Mouse (Mus musculus): Measurements from ENCODE around the gene Angptl4. TPM values are rescaled to one million over a fixed set of nuclear protein-coding genes. Genes with fewer than 3 reads are reported as not detected.

The Angptl4 gene
- polyA plus RNA-seq, 1 experiment, result 19.2 TPM

DNA sequence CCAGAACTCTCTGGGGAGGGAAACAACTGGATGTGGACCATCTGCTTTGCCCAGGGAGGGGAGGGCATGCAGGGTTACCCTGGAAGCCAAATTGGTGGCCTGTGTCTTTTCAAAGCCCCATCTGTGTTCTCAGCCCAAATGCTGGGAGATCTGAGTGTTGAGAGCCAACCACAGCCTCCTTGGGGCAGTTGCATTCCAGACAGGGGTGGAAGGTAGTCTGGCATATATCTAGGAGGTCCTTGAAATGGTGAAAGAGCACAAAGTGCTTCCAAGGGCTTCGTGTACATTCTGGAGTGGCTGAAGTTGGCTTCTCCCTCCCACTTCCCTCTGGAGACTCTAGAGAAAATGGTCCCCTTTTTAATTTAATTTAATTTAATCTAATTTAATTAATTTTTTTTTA, 23.1 kb upstream of the Angptl4 start:
- no peaks in the 10 kb centered on the region for H3K36me3 ChIP-seq (ENCODE audit: control insufficient read depth, insufficient read depth, low read length)
- H3K27me3 ChIP-seq (replicated peaks; ENCODE audit: control insufficient read depth, insufficient read depth, low read length), result no peaks in the 10 kb centered on the region
- H3K4me3 ChIP-seq (ENCODE audit: insufficient read depth, low read depth, low read length), result no peak overlapping the region
- WGBS, result 53% methylated on average over 1 of the region's 1 CpGs
- H3K27ac ChIP-seq (ENCODE audit: insufficient read depth, low read depth, low read length), result no peak overlapping the region
- no peak for DNase-seq
- no peak for TF ChIP-seq CTCF (conservative IDR thresholded peaks at IDR 0.05; ENCODE audit: insufficient read depth, insufficient read length, low read depth, low read length)
- H3K4me1 ChIP-seq (ENCODE audit: control insufficient read depth, insufficient read depth, low read length), result no peaks in the 10 kb centered on the region

DNA sequence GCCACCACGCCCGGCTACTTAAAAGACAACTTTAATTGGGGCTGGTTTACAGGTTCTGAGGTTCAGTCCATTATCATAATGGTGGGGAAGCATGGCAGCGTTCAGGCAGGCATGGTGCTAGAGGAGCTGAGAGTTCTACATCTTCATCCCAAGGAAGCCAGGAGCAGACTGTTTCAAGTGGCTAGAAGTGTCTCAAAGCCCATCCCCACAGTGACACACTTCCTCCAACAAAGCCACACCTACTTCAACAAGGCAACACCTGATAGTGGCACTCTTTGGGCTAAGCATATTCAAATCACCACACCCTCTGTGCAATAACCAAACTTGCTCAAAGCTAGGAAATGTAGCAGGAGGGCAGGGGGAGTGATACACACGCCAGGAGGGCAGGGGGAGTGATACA, 22.6 kb upstream of the Angptl4 start:
- WGBS, result 67% methylated on average over 4 of the region's 4 CpGs
- H3K27me3 ChIP-seq (replicated peaks; ENCODE audit: control insufficient read depth, insufficient read depth, low read length), result no peaks in the 10 kb centered on the region

DNA sequence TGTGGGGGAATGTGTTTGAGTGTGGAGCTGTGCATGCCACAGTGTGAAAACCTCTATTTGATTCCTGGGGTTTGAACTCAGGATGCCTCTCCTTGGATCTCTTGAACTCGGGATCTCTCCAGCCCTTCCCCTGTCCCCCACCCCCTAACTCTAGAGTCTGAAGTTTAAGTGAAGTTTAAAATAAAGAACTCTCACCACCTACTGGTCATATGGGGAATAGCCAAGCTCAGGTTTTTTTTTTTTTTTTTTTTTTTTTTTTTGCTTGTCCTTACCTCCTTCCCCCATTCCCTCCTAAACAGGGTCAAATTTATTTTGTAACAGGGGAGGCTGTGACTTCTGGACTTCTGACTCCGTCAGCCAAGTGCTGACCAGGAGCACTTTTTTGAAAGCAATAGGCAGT, 20.6 kb upstream of the Angptl4 start:
- 0% methylated on average over 2 of the region's 2 CpGs for WGBS
- DNase-seq, result no peak
- TF ChIP-seq POLR2A (IDR thresholded peaks at IDR 0.05; ENCODE audit: low read depth, low read length), result no peak
- 0 out of 2 replicates have a peak, but pooled peaks have one; percentile 16 for TF ChIP-seq CTCF (conservative IDR thresholded peaks at IDR 0.05; ENCODE audit: insufficient read depth, insufficient read length, low read depth, low read length)
- no peak overlapping the region for H3K27ac ChIP-seq (ENCODE audit: insufficient read depth, low read depth, low read length)
- H3K4me3 ChIP-seq (ENCODE audit: insufficient read depth, low read depth, low read length), result no peak overlapping the region
- H3K36me3 ChIP-seq (ENCODE audit: control insufficient read depth, insufficient read depth, low read length), result no peaks in the 10 kb centered on the region
- H3K4me1 ChIP-seq (ENCODE audit: control insufficient read depth, insufficient read depth, low read length), result no peaks in the 10 kb centered on the region
- H3K27me3 ChIP-seq (replicated peaks; ENCODE audit: control insufficient read depth, insufficient read depth, low read length), result no peaks in the 10 kb centered on the region

More for the DNA sequence above, 22.6 kb upstream of the Angptl4 start:
- Histone ChIP-seq H3K4me3 (ENCODE audit: insufficient read depth, low read depth, low read length) (no peak overlapping the region), H3K27ac (ENCODE audit: insufficient read depth, low read depth, low read length) (no peak overlapping the region), H3K36me3 (ENCODE audit: control insufficient read depth, insufficient read depth, low read length) (no peaks in the 10 kb centered on the region), H3K4me1 (ENCODE audit: control insufficient read depth, insufficient read depth, low read length) (no peaks in the 10 kb centered on the region)
- no peak for DNase-seq
- TF ChIP-seq POLR2A (IDR thresholded peaks at IDR 0.05; ENCODE audit: low read depth, low read length) (no peak), CTCF (conservative IDR thresholded peaks at IDR 0.05; ENCODE audit: insufficient read depth, insufficient read length, low read depth, low read length) (no peak)

DNA sequence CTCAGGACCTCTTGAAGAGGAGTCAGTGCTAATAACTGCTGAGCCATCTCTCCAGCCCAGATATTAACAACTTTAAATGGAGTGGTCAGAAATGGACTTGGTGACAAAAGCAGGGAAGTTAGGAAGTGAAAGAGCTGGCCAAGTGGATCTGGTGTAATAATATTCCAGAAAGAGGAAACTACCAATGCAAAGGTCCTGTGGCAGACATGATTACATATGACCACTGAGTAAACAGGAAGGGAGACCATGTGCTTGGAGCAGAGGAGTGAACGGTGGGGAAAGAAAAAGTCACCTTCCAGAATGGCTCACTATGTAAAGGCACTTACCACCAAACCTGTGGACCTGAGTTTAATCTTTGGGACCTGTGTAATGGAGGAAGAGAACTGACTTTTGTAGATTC, 17.6 kb upstream of the Angptl4 start:
- Histone ChIP-seq H3K36me3 (ENCODE audit: control insufficient read depth, insufficient read depth, low read length) (no peaks in the 10 kb centered on the region), H3K4me3 (ENCODE audit: insufficient read depth, low read depth, low read length) (no peak overlapping the region), H3K27ac (ENCODE audit: insufficient read depth, low read depth, low read length) (no peak overlapping the region), H3K27me3 (replicated peaks; ENCODE audit: control insufficient read depth, insufficient read depth, low read length) (no peaks in the 10 kb centered on the region), H3K4me1 (ENCODE audit: control insufficient read depth, insufficient read depth, low read length) (no peaks in the 10 kb centered on the region)
- 53% methylated on average over 1 of the region's 1 CpGs for WGBS
- no peak for TF ChIP-seq CTCF (conservative IDR thresholded peaks at IDR 0.05; ENCODE audit: insufficient read depth, insufficient read length, low read depth, low read length)
- TF ChIP-seq POLR2A (IDR thresholded peaks at IDR 0.05; ENCODE audit: low read depth, low read length), result no peak
- DNase-seq, result no peak

DNA sequence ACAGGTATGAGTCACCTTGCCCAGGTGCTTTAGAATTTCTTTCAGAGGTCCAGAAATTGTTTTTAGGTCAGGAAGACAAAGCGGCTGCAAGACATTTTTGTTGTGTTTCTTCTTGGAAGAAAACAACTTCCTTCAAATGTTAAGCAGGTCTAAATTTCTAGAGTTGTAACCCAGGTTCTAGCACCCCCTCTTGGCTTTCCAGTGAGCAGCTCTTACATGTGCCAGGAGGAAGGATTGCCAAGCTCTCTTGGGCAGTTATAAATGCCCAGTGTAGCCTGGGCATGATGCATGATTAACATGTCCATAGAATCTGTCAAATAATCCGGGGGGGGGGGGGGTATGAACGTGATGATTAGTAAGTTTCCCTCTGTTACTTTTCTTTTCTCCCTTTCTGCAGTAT, 16.7 kb upstream of the Angptl4 start:
- 28% methylated on average over 3 of the region's 3 CpGs for WGBS
- TF ChIP-seq CTCF (conservative IDR thresholded peaks at IDR 0.05; ENCODE audit: insufficient read depth, insufficient read length, low read depth, low read length), result peak; percentile 60
- TF ChIP-seq POLR2A (IDR thresholded peaks at IDR 0.05; ENCODE audit: low read depth, low read length), result no peak
- peak; percentile 73 for DNase-seq

DNA sequence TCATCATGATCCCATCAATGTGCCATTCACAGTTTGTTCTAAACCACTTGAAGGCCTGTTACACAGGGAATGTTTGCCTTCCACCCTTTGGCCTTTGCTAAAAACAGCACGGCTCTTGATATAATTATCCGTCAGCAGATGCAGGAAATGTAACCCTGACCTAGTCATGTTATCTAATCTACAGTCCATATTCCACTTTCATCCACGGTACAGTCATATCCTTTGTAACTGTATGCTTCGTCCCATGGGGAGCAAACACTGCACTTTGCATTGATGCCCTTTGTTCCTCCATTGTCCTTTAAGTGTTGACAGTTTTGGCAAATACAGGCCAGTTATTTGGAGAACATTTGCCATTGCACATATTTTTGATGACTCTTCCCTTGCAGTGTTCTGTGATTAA, 7.1 kb upstream of the Angptl4 start:
- H3K36me3 ChIP-seq (ENCODE audit: control insufficient read depth, insufficient read depth, low read length), result no peaks in the 10 kb centered on the region
- H3K4me3 ChIP-seq (ENCODE audit: insufficient read depth, low read depth, low read length), result no peak overlapping the region
- no peaks in the 10 kb centered on the region for H3K27me3 ChIP-seq (replicated peaks; ENCODE audit: control insufficient read depth, insufficient read depth, low read length)
- 33% methylated on average over 4 of the region's 4 CpGs for WGBS
- H3K4me1 ChIP-seq (ENCODE audit: control insufficient read depth, insufficient read depth, low read length), result peaks cover under 1% of the 10 kb centered on the region; the same call in 1 of the 2 replicates
- peak; percentile 24 for DNase-seq
- no peak overlapping the region for H3K27ac ChIP-seq (ENCODE audit: insufficient read depth, low read depth, low read length)
- TF ChIP-seq CTCF (conservative IDR thresholded peaks at IDR 0.05; ENCODE audit: insufficient read depth, insufficient read length, low read depth, low read length), result no peak
- TF ChIP-seq POLR2A (IDR thresholded peaks at IDR 0.05; ENCODE audit: low read depth, low read length), result no peak

More for the DNA sequence above, 16.7 kb upstream of the Angptl4 start:
- H3K4me3 ChIP-seq (ENCODE audit: insufficient read depth, low read depth, low read length), result no peak overlapping the region
- H3K4me1 ChIP-seq (ENCODE audit: control insufficient read depth, insufficient read depth, low read length), result no peaks in the 10 kb centered on the region
- no peaks in the 10 kb centered on the region for H3K27me3 ChIP-seq (replicated peaks; ENCODE audit: control insufficient read depth, insufficient read depth, low read length)
- H3K27ac ChIP-seq (ENCODE audit: insufficient read depth, low read depth, low read length), result no peak overlapping the region
- H3K36me3 ChIP-seq (ENCODE audit: control insufficient read depth, insufficient read depth, low read length), result no peaks in the 10 kb centered on the region

DNA sequence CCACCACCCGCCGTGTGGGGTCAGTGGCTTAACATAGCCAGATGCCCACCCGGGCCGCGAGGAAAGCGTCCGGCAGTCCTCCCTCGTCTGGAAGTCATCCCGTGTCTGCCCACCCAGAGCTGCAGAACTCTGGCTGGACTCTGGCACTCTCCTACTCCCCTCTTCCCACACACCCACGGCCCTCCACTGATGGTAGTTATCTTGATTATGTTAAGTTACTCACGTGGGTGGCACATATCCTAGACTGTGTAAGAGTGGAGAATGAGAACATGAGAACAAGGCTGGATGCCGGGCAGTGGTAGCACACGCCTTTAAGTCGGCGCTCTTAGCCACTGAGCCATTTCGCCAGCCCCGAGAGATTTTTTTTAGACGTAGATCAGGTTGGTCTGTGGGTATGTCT, 4.7 kb upstream of the Angptl4 start:
- no peaks in the 10 kb centered on the region for H3K36me3 ChIP-seq (ENCODE audit: control insufficient read depth, insufficient read depth, low read length)
- DNase-seq, result no peak
- 89% methylated on average over 18 of the region's 18 CpGs for WGBS
- H3K27ac ChIP-seq (ENCODE audit: insufficient read depth, low read depth, low read length), result no peak overlapping the region
- no peak for TF ChIP-seq POLR2A (IDR thresholded peaks at IDR 0.05; ENCODE audit: low read depth, low read length)
- no peak for TF ChIP-seq CTCF (conservative IDR thresholded peaks at IDR 0.05; ENCODE audit: insufficient read depth, insufficient read length, low read depth, low read length)
- no peaks in the 10 kb centered on the region for H3K27me3 ChIP-seq (replicated peaks; ENCODE audit: control insufficient read depth, insufficient read depth, low read length)
- H3K4me3 ChIP-seq (ENCODE audit: insufficient read depth, low read depth, low read length), result no peak overlapping the region
- H3K4me1 ChIP-seq (ENCODE audit: control insufficient read depth, insufficient read depth, low read length), result peaks cover 18% of the 10 kb centered on the region

DNA sequence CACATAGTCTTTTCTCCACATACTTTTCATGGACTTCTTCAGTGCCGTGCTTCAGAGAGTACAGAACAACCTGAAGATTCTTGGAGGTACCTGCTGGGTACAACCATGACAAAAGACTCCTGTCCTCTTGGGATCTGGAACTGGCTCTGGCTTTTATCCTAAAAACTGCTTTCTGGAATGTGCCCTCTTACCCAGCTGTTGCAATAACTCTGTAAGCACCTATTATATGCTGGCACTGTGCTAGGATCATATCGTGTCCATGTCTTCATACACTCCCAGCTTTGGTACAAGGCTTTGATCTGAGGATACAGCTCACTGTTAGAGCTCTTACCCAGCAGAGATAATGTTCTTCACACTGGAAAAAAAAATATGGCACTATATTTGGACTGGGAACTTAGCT, 3.3 kb upstream of the Angptl4 start:
- peaks cover 18% of the 10 kb centered on the region for H3K4me1 ChIP-seq (ENCODE audit: control insufficient read depth, insufficient read depth, low read length)
- TF ChIP-seq POLR2A (IDR thresholded peaks at IDR 0.05; ENCODE audit: low read depth, low read length), result no peak
- TF ChIP-seq CTCF (conservative IDR thresholded peaks at IDR 0.05; ENCODE audit: insufficient read depth, insufficient read length, low read depth, low read length), result no peak
- no peaks in the 10 kb centered on the region for H3K27me3 ChIP-seq (replicated peaks; ENCODE audit: control insufficient read depth, insufficient read depth, low read length)
- H3K27ac ChIP-seq (ENCODE audit: insufficient read depth, low read depth, low read length), result no peak overlapping the region
- no peak overlapping the region for H3K4me3 ChIP-seq (ENCODE audit: insufficient read depth, low read depth, low read length)
- no peak for DNase-seq
- no peaks in the 10 kb centered on the region for H3K36me3 ChIP-seq (ENCODE audit: control insufficient read depth, insufficient read depth, low read length)
- WGBS, result 80% methylated on average over 2 of the region's 2 CpGs

Measured in kidney, adult 2 months (tissue).